ENCODE assay signal across 8 mouse cellular contexts in genomic region chr4:126967864-126968821, GRCm38 (mm10). TPM values are rescaled to one million over a fixed set of nuclear protein-coding genes. Genes with fewer than 3 reads are reported as not detected.
A peak's percentile ranks its signal among the peaks of the same experiment; 100 is the strongest.
DNase-seq lines count a peak whose midpoint lies in the region; ATAC-seq and TF ChIP-seq lines count a peak whose summit lies in the region.

Gene Zmym4, minus strand, starts transcription at chr4:126968135.

- no peaks in the 10 kb centered on the region for H3K27me3 ChIP-seq in C2C12 (ENCODE audit: control insufficient read depth, insufficient read depth, insufficient read length)
- peaks cover 3% of the 10 kb centered on the region; the same call in 1 of the 2 replicates for H3K27me3 ChIP-seq in erythroblast, embryonic 14.5 days (ENCODE audit: control insufficient read depth)
- H3K27me3 ChIP-seq in heart, embryonic 13.5 days (replicated peaks) = no peaks in the 10 kb centered on the region
- H3K27me3 ChIP-seq in liver, embryonic 12.5 days (replicated peaks) = 0 out of 2 replicates have a peak, but pooled peaks cover 4% of the 10 kb centered on the region
- H3K27me3 ChIP-seq in stomach, embryonic 15.5 days (replicated peaks) = no peaks in the 10 kb centered on the region

- H3K27ac ChIP-seq in heart, embryonic 13.5 days (replicated peaks) = peak within 1 kb of the TSS; percentile 96
- H3K27ac ChIP-seq in liver, embryonic 12.5 days = peak within 1 kb of the TSS; percentile 91
- H3K27ac ChIP-seq in stomach, embryonic 15.5 days = peak within 1 kb of the TSS; percentile 89

- peak within 1 kb of the TSS; percentile 100 for H3K9ac ChIP-seq in heart, embryonic 13.5 days
- H3K9ac ChIP-seq in liver, embryonic 12.5 days = peak within 1 kb of the TSS; percentile 98
- H3K9ac ChIP-seq in stomach, embryonic 15.5 days = peak within 1 kb of the TSS; percentile 87

- 7% methylated on average over 37 of the region's 54 CpGs for WGBS in heart, embryonic 13.5 days
- WGBS in liver, embryonic 12.5 days (ENCODE audit: insufficient replicate concordance) = 6% methylated on average over 41 of the region's 54 CpGs
- WGBS in stomach, embryonic 15.5 days = 5% methylated on average over 51 of the region's 54 CpGs

- DNase-seq in brain, embryonic 14.5 days (ENCODE audit: low read depth) = peak; percentile 99
- DNase-seq in kidney, postnatal 10 days = peak; percentile 96
- DNase-seq in natural killer cell, adult 2 months (ENCODE audit: low spot score in 2 of 2) = peak; percentile 86 to 92

- H3ac ChIP-seq in C2C12 (ENCODE audit: control insufficient read depth, insufficient read length, low read depth) = peak within 1 kb of the TSS; percentile 94

- no peak for TF ChIP-seq POLR2A in brain, embryonic 14.5 days (IDR thresholded peaks at IDR 0.05; ENCODE audit: borderline replicate concordance, extremely low read depth, insufficient read depth, insufficient read length, poor library complexity, severe bottlenecking)

- peak within 1 kb of the TSS; percentile 85 for H3K4me2 ChIP-seq in heart, embryonic 13.5 days
- H3K4me2 ChIP-seq in liver, embryonic 12.5 days = peak within 1 kb of the TSS; percentile 90
- H3K4me2 ChIP-seq in stomach, embryonic 15.5 days = peak within 1 kb of the TSS; percentile 76

- peaks cover 47% of the 10 kb centered on the region for H3K79me2 ChIP-seq in C2C12 (ENCODE audit: control insufficient read depth, insufficient read depth)

- peaks cover 33% of the 10 kb centered on the region for H3K79me3 ChIP-seq in C2C12 (ENCODE audit: low read depth)

- no peaks in the 10 kb centered on the region for H3K9me3 ChIP-seq in erythroblast, embryonic 14.5 days (ENCODE audit: control insufficient read depth, low read length)
- H3K9me3 ChIP-seq in heart, embryonic 13.5 days = no peaks in the 10 kb centered on the region
- no peaks in the 10 kb centered on the region for H3K9me3 ChIP-seq in liver, embryonic 12.5 days (replicated peaks)
- H3K9me3 ChIP-seq in stomach, embryonic 15.5 days = no peaks in the 10 kb centered on the region

- H3K4me1 ChIP-seq in erythroblast, embryonic 14.5 days (ENCODE audit: control insufficient read depth) = peaks cover 20% of the 10 kb centered on the region
- H3K4me1 ChIP-seq in heart, embryonic 13.5 days = peaks cover 8% of the 10 kb centered on the region
- H3K4me1 ChIP-seq in liver, embryonic 12.5 days = peaks cover 17% of the 10 kb centered on the region
- H3K4me1 ChIP-seq in stomach, embryonic 15.5 days = no peaks in the 10 kb centered on the region

- peak; percentile 88 for ATAC-seq in heart, embryonic 13.5 days (ENCODE audit: extremely low read depth, insufficient number of reproducible peaks, low FRiP score, low TSS enrichment)
- ATAC-seq in liver, embryonic 12.5 days = peak; percentile 93
- ATAC-seq in stomach, embryonic 15.5 days (ENCODE audit: insufficient read depth, low FRiP score, low read depth) = peak; percentile 96

- peaks cover 5% of the 10 kb centered on the region for H3K36me3 ChIP-seq in C2C12 (ENCODE audit: control insufficient read depth, insufficient read depth)
- H3K36me3 ChIP-seq in erythroblast, embryonic 14.5 days (ENCODE audit: control insufficient read depth) = no peaks in the 10 kb centered on the region
- no peaks in the 10 kb centered on the region for H3K36me3 ChIP-seq in heart, embryonic 13.5 days
- no peaks in the 10 kb centered on the region for H3K36me3 ChIP-seq in liver, embryonic 12.5 days
- no peaks in the 10 kb centered on the region for H3K36me3 ChIP-seq in stomach, embryonic 15.5 days

- TF ChIP-seq CTCF in C2C12 (IDR thresholded peaks at IDR 0.05; ENCODE audit: control insufficient read depth, insufficient read depth, insufficient read length) = no peak
- TF ChIP-seq CTCF in brain, embryonic 14.5 days (IDR thresholded peaks at IDR 0.05; ENCODE audit: borderline replicate concordance, extremely low read depth, insufficient read depth, insufficient read length) = no peak

- H3K4me3 ChIP-seq in C2C12 (ENCODE audit: insufficient read depth, poor library complexity, severe bottlenecking) = peak within 1 kb of the TSS; percentile 75
- peak within 1 kb of the TSS; percentile 86 for H3K4me3 ChIP-seq in erythroblast, embryonic 14.5 days (replicated peaks)
- H3K4me3 ChIP-seq in heart, embryonic 13.5 days = peak within 1 kb of the TSS; percentile 97
- H3K4me3 ChIP-seq in liver, embryonic 12.5 days = peak within 1 kb of the TSS; percentile 98
- peak within 1 kb of the TSS; percentile 68 for H3K4me3 ChIP-seq in stomach, embryonic 15.5 days (replicated peaks)

TF ChIP-seq in C2C12, 6 proteins besides CTCF, POLR2A, EP300 and RAD21:
- TF ChIP-seq MAX (IDR thresholded peaks at IDR 0.05) (no peak), MYOD1 (IDR thresholded peaks at IDR 0.05; ENCODE audit: control insufficient read depth, insufficient read length, low read depth) (peak; percentile 89), MYOG (IDR thresholded peaks at IDR 0.05; ENCODE audit: control insufficient read depth, extremely low read depth, insufficient read length) (no peak), FOSL1 (IDR thresholded peaks at IDR 0.05; ENCODE audit: insufficient read depth, low read length, poor library complexity, severe bottlenecking) (no peak), USF1 (IDR thresholded peaks at IDR 0.05; ENCODE audit: low read depth) (no peak)
TF ChIP-seq in C2C12: peak in this region for 1.

RNA-seq across cellular contexts. Expression of gene Zmym4, which starts in this region (rescaled TPM):
- 6.7 TPM for polyA plus RNA-seq in C2C12 (2012; fragmentation: generic; extraction: Trizol)
- polyA plus RNA-seq in brain, embryonic 14.5 days (2012; rRNA removed) = 31.9 and 44.6 TPM in 2 replicates
- 0.01 and 0.03 TPM in 2 replicates for polyA plus RNA-seq in erythroblast, embryonic 14.5 days (2012)
- 12.9 and 13.7 TPM in 2 replicates for polyA plus RNA-seq in heart, embryonic 13.5 days (2015; fragmentation: Nextera tagmentation; extraction: Ambion mirVana)
- 8.1 and 8.8 TPM in 2 replicates for polyA plus RNA-seq in liver, embryonic 12.5 days (2016; fragmentation: Nextera tagmentation; extraction: Ambion mirVana)
- 16.6 and 18.6 TPM in 2 replicates for polyA plus RNA-seq in stomach, embryonic 15.5 days (2015; fragmentation: Nextera tagmentation; extraction: Ambion mirVana)

Comparison
In these comparisons a context has a peak if more than half of its experiments do, and no peak if none do; other contexts are left out.
1. Peak in every context shown above with its lines: DNase-seq, ATAC-seq, H3K4me3 ChIP-seq and H3K27ac ChIP-seq.